Mouse (Mus musculus): ENCODE data around the gene Ddx56.

DNA sequence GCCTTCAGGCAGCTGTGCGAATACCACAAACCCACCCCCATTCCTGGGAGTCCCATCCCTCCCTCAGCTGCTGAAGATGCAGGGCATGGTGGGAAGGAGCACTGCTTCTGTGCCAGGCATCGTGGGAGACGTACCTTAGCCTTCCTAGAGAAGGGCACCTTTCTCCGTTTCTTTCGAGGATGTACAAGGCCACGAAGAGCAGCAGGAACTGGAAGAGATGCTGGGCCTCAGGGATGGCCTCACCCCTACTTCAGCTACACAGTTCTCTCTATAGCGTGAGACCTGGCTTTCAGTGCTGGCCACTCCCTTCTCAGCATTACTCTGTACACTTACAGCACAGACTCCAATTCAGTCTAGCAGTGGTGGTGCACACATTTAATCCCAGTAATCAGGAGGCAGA, 8.2 kb downstream of the Ddx56 start:
- TF ChIP-seq CTCF (IDR thresholded peaks at IDR 0.05; ENCODE audit: extremely low read depth, insufficient read depth, insufficient read length, insufficient replicate concordance) (no peak), POLR2A (IDR thresholded peaks at IDR 0.05; ENCODE audit: low read depth, low read length) (no peak)
